Mouse (Mus musculus) embryonic facial prominence, embryonic 10.5 days (tissue): ENCODE measurements around the gene Usp27x. TPM values are rescaled to one million over a fixed set of nuclear protein-coding genes. Genes with fewer than 3 reads are reported as not detected.

Experiments used
- polyA plus RNA-seq: library from polyadenylated mRNA; unstranded; fragments of >200 nt; fragmentation: Nextera tagmentation; extraction: Ambion mirVana; gene quantifications from 2 replicates; pipeline ENCODE4 v1.2.1, GENCODE M21; 2016

Gene Usp27x
- polyA plus RNA-seq, 1 experiment from 2014 or later = 0.57 TPM

Other genes starting within 250 kb of the Usp27x start
- 19.4 and 19.5 TPM in 2 replicates for gene Clcn5, start 56.5 kb downstream of the Usp27x start, polyA plus RNA-seq
- gene Foxp3, start 197.8 kb upstream of the Usp27x start, polyA plus RNA-seq = 0.05 and 0.15 TPM in 2 replicates
- gene Ppp1r3f, start 198.5 kb upstream of the Usp27x start, polyA plus RNA-seq = 1.4 and 2.2 TPM in 2 replicates
- gene Ccdc22, start 229.7 kb upstream of the Usp27x start, polyA plus RNA-seq = 36.0 and 36.6 TPM in 2 replicates
- 0.05 and 0.06 TPM in 2 replicates for gene Cacna1f, start 231.3 kb upstream of the Usp27x start, polyA plus RNA-seq